Mouse (Mus musculus) gastrocnemius, adult 2 months (tissue): ENCODE measurements around the gene Theg. TPM values are rescaled to one million over a fixed set of nuclear protein-coding genes. Genes with fewer than 3 reads are reported as not detected.

Source experiments
- DNase-seq: peaks from one replicate; pipeline ENCODE4 v3.0.0; 2022
- H3K27ac ChIP-seq: fragments of 200-600 bp; 2 replicates; pipeline ENCODE4 v1.8.1; 2022; ENCODE audit warnings: mild to moderate bottlenecking
- H3K4me3 ChIP-seq: fragments of 200-600 bp; 2 replicates; pipeline ENCODE4 v1.8.1; 2022; ENCODE audit warnings: mild to moderate bottlenecking, moderate library complexity
- CTCF ChIP-seq: fragments of 200-600 bp; IDR thresholded peaks from 2 replicates; pipeline ENCODE4 v1.8.1; 2022; ENCODE audit warnings: antibody characterized with exemption, mild to moderate bottlenecking, moderate library complexity
- intact Hi-C: fragments of 180-260 bp; cut with DNase I; formaldehyde crosslinking; loops from one replicate; pipeline ENCODE4 v1.15.1; 2025
- long read RNA-seq, 2 experiments: library from polyadenylated mRNA; stranded (forward); transcript quantifications; one replicate each; pipeline ENCODE4 v2.0.0; 2021
- total RNA-seq, 2 experiments: library from RNA; stranded (reverse); gene quantifications; 2 replicates each; pipeline ENCODE4 v1.2.3; 2021

Theg gene
- not detected for total RNA-seq
- long read RNA-seq, experiment 1, result 0 reads
- long read RNA-seq, experiment 2, result 0 reads

- no peak within 1 kb of the TSS for H3K4me3 ChIP-seq
- no peak for DNase-seq
- intact Hi-C loops, result no loop called here
- H3K27ac ChIP-seq, result no peak within 1 kb of the TSS
- TF ChIP-seq CTCF, result no peak
Measured at GRCm38 (mm10) chr10:79587061-79587751, at the start of gene Theg. Theg (minus strand) TSS chr10:79587331.

- intact Hi-C loops, result no loop called here
- DNase-seq, result no peak
- TF ChIP-seq CTCF, result no peak
- H3K27ac ChIP-seq, result no peak overlapping the region
- no peak overlapping the region for H3K4me3 ChIP-seq
Measured at GRCm38 (mm10) chr10:79636287-79636686, 49.2 kb upstream of the Theg start.

- no peak for DNase-seq
- no peak for TF ChIP-seq CTCF
- H3K4me3 ChIP-seq, result no peak overlapping the region
- H3K27ac ChIP-seq, result no peak overlapping the region
- intact Hi-C loops, result no loop called here
Measured at GRCm38 (mm10) chr10:79633006-79633777, 46.1 kb upstream of the Theg start.

GRCm38 (mm10) chr10:79631432-79631831 is 44.3 kb upstream of the Theg start:
- DNase-seq, result no peak
- TF ChIP-seq CTCF, result no peak
- Histone ChIP-seq H3K4me3 (no peak overlapping the region), H3K27ac (no peak overlapping the region)
- intact Hi-C loops, result no loop called here

- DNase-seq, result no peak
- intact Hi-C loops, result no loop called here
- TF ChIP-seq CTCF, result no peak
- Histone ChIP-seq H3K27ac (no peak overlapping the region), H3K4me3 (no peak overlapping the region)
Measured at GRCm38 (mm10) chr10:79628377-79628776, 41.2 kb upstream of the Theg start.

GRCm38 (mm10) chr10:79626156-79626555 is 39.0 kb upstream of the Theg start:
- Histone ChIP-seq H3K4me3 (no peak overlapping the region), H3K27ac (no peak overlapping the region)
- intact Hi-C loops, result no loop called here
- DNase-seq, result peak; percentile 40
- no peak for TF ChIP-seq CTCF

- Histone ChIP-seq H3K27ac (no peak overlapping the region), H3K4me3 (no peak overlapping the region)
- intact Hi-C loops, result no loop called here
- TF ChIP-seq CTCF, result no peak
- no peak for DNase-seq
Measured at GRCm38 (mm10) chr10:79625398-79625797, 38.3 kb upstream of the Theg start.

GRCm38 (mm10) chr10:79623950-79624349 is 36.8 kb upstream of the Theg start:
- Histone ChIP-seq H3K4me3 (no peak overlapping the region), H3K27ac (no peak overlapping the region)
- intact Hi-C loops, result no loop called here
- DNase-seq, result peak; percentile 68
- no peak for TF ChIP-seq CTCF

GRCm38 (mm10) chr10:79616376-79616775 is 29.2 kb upstream of the Theg start:
- Histone ChIP-seq H3K27ac (no peak overlapping the region), H3K4me3 (no peak overlapping the region)
- no peak for TF ChIP-seq CTCF
- DNase-seq, result no peak
- intact Hi-C loops, result no loop called here

- no peak for TF ChIP-seq CTCF
- Histone ChIP-seq H3K27ac (no peak overlapping the region), H3K4me3 (no peak overlapping the region)
- intact Hi-C loops, result no loop called here
- peak; percentile 21 for DNase-seq
Measured at GRCm38 (mm10) chr10:79615860-79616259, 28.7 kb upstream of the Theg start.

- DNase-seq, result no peak
- no peak overlapping the region for H3K27ac ChIP-seq
- intact Hi-C loops, result loop anchor here (5.0 kb wide), 1 partner anchor 33 kb away; the partner anchor contains the start of gene Odf3l2
- peak overlapping the region; percentile 77 for H3K4me3 ChIP-seq
- no peak for TF ChIP-seq CTCF
Measured at GRCm38 (mm10) chr10:79614305-79614643, 27.1 kb upstream of the Theg start.

- intact Hi-C loops, result loop anchor here (5.0 kb wide), 1 partner anchor 34 kb away; the partner anchor contains the start of gene Odf3l2
- peak; percentile 73 for DNase-seq
- Histone ChIP-seq H3K27ac (0 out of 2 replicates have a peak within 1 kb of the TSS, but pooled peaks have one; percentile 2), H3K4me3 (peak within 1 kb of the TSS; percentile 77)
- no peak for TF ChIP-seq CTCF
Measured at GRCm38 (mm10) chr10:79613578-79614304, 26.6 kb upstream of the Theg start, which contains the start of gene C2cd4c. C2cd4c (minus strand) TSS chr10:79614025.
